Mouse (Mus musculus) limb, embryonic 15.5 days (tissue): Measurements from ENCODE around the gene Pes1. TPM values are rescaled to one million over a fixed set of nuclear protein-coding genes. Genes with fewer than 3 reads are reported as not detected.

Experiments
- ATAC-seq: fragments of 200-750 bp; cut with Nextera tagmentation; 2 replicates; pipeline ENCODE4 v1.8.0; 2017; ENCODE audit warnings: low read depth, moderate TSS enrichment; ENCODE audit not compliant: insufficient number of reproducible peaks, low FRiP score, low TSS enrichment
- H3K27ac ChIP-seq: fragments of 300-500 bp; sonication (generic); 2 replicates; pipeline ENCODE4 v1.5.1; 2015; ENCODE audit warnings: moderate library complexity, mild to moderate bottlenecking, inconsistent platforms
- H3K27me3 ChIP-seq: fragments of 300-500 bp; sonication (generic); 2 replicates; pipeline ENCODE4 v1.6.1; 2015; ENCODE audit warnings: inconsistent platforms
- H3K36me3 ChIP-seq: fragments of 300-500 bp; sonication (generic); 2 replicates; pipeline ENCODE4 v1.6.1; 2015; ENCODE audit warnings: inconsistent platforms
- H3K4me1 ChIP-seq: fragments of 300-500 bp; sonication (generic); 2 replicates; pipeline ENCODE4 v1.6.1; 2015; ENCODE audit warnings: inconsistent platforms
- H3K4me2 ChIP-seq: fragments of 300-500 bp; sonication (generic); 2 replicates; pipeline ENCODE4 v1.6.1; 2015; ENCODE audit warnings: mild to moderate bottlenecking, inconsistent platforms
- H3K4me3 ChIP-seq: fragments of 300-500 bp; sonication (generic); 2 replicates; pipeline ENCODE4 v1.5.1; 2015; ENCODE audit warnings: mild to moderate bottlenecking, inconsistent platforms
- H3K9ac ChIP-seq: fragments of 300-500 bp; sonication (generic); 2 replicates; pipeline ENCODE4 v1.6.1; 2015; ENCODE audit warnings: inconsistent platforms
- H3K9me3 ChIP-seq: fragments of 300-500 bp; sonication (generic); 2 replicates; pipeline ENCODE4 v1.6.1; 2016; ENCODE audit warnings: inconsistent platforms
- WGBS: fragments of 180-500 bp; shearing (Covaris S2); methylation state at CpG from one replicate; pipeline ENCODE4 v1.1.7; 2015; 5-methylcytosine and 5-hydroxymethylcytosine counted together
- polyA plus RNA-seq: library from polyadenylated mRNA; unstranded; fragments of >200 nt; fragmentation: Nextera tagmentation; extraction: Ambion mirVana; gene quantifications from 2 replicates; pipeline ENCODE4 v1.2.1, GENCODE M21; 2015

The Pes1 gene
- polyA plus RNA-seq, 1 experiment from 2014 or later: 77.4 TPM

GRCm38 (mm10) chr11:3969837-3970236, 6.1 kb downstream of the Pes1 start:
- no peaks in the 10 kb centered on the region for H3K9me3 ChIP-seq
- no peak overlapping the region for H3K4me2 ChIP-seq
- no peak for ATAC-seq
- no peak overlapping the region for H3K9ac ChIP-seq
- H3K4me1 ChIP-seq: peaks cover 6% of the 10 kb centered on the region
- no peak overlapping the region for H3K4me3 ChIP-seq
- WGBS: 80% methylated on average over 3 of the region's 3 CpGs
- no peak overlapping the region for H3K27ac ChIP-seq
- H3K36me3 ChIP-seq: peaks cover 70% of the 10 kb centered on the region
- H3K27me3 ChIP-seq: no peaks in the 10 kb centered on the region

- no peak overlapping the region for H3K9ac ChIP-seq
- 95% methylated on average over 7 of the region's 7 CpGs for WGBS
- peaks cover 75% of the 10 kb centered on the region for H3K36me3 ChIP-seq
- no peaks in the 10 kb centered on the region for H3K27me3 ChIP-seq
- no peak overlapping the region for H3K27ac ChIP-seq
- H3K4me2 ChIP-seq: no peak overlapping the region
- no peaks in the 10 kb centered on the region for H3K9me3 ChIP-seq
- no peak overlapping the region for H3K4me3 ChIP-seq
- peaks cover 1% of the 10 kb centered on the region; the same call in 1 of the 2 replicates for H3K4me1 ChIP-seq
- no peak for ATAC-seq
Measured at GRCm38 (mm10) chr11:3970361-3970760, 6.6 kb downstream of the Pes1 start.

- H3K9ac ChIP-seq: no peak overlapping the region
- no peak for ATAC-seq
- H3K36me3 ChIP-seq: peaks cover 98% of the 10 kb centered on the region
- no peak overlapping the region for H3K4me3 ChIP-seq
- H3K27ac ChIP-seq: no peak overlapping the region
- H3K9me3 ChIP-seq: no peaks in the 10 kb centered on the region
- no peaks in the 10 kb centered on the region for H3K27me3 ChIP-seq
- H3K4me1 ChIP-seq: no peaks in the 10 kb centered on the region
- H3K4me2 ChIP-seq: no peak overlapping the region
- 94% methylated on average over 7 of the region's 7 CpGs for WGBS
Measured at GRCm38 (mm10) chr11:3973081-3973480, 9.3 kb downstream of the Pes1 start.

- WGBS: 80% methylated on average over 3 of the region's 3 CpGs
- no peak overlapping the region for H3K9ac ChIP-seq
- H3K36me3 ChIP-seq: peaks cover 100% of the 10 kb centered on the region
- ATAC-seq: no peak
- H3K4me1 ChIP-seq: no peaks in the 10 kb centered on the region
- H3K27me3 ChIP-seq: no peaks in the 10 kb centered on the region
- no peaks in the 10 kb centered on the region for H3K9me3 ChIP-seq
- H3K4me3 ChIP-seq: no peak overlapping the region
- no peak overlapping the region for H3K27ac ChIP-seq
- no peak overlapping the region for H3K4me2 ChIP-seq
Measured at GRCm38 (mm10) chr11:3974311-3974710, 10.5 kb downstream of the Pes1 start.

GRCm38 (mm10) chr11:3976678-3977077, 12.9 kb downstream of the Pes1 start, which contains the start of gene 4930556J24Rik:
Gene 4930556J24Rik (minus strand): TSS chr11:3976778.
- no peak within 1 kb of the TSS for H3K27ac ChIP-seq
- no peaks in the 10 kb centered on the region for H3K27me3 ChIP-seq
- H3K4me2 ChIP-seq: no peak within 1 kb of the TSS
- no peaks in the 10 kb centered on the region for H3K4me1 ChIP-seq
- peaks cover 92% of the 10 kb centered on the region for H3K36me3 ChIP-seq
- H3K9ac ChIP-seq: no peak within 1 kb of the TSS
- no peak for ATAC-seq
- no peak within 1 kb of the TSS for H3K4me3 ChIP-seq
- H3K9me3 ChIP-seq: no peaks in the 10 kb centered on the region
- 92% methylated on average over 6 of the region's 6 CpGs for WGBS

- whole genome bisulfite sequencing: 85% methylated on average over 5 of the region's 5 CpGs
- H3K9ac ChIP-seq: no peak overlapping the region
- peaks cover 75% of the 10 kb centered on the region for H3K36me3 ChIP-seq
- H3K27me3 ChIP-seq: no peaks in the 10 kb centered on the region
- H3K4me1 ChIP-seq: peaks cover 5% of the 10 kb centered on the region
- H3K9me3 ChIP-seq: no peaks in the 10 kb centered on the region
- H3K4me3 ChIP-seq: no peak overlapping the region
- no peak overlapping the region for H3K27ac ChIP-seq
- no peak for ATAC-seq
- H3K4me2 ChIP-seq: no peak overlapping the region
Measured at GRCm38 (mm10) chr11:3978421-3978820, 14.6 kb downstream of the Pes1 start.

GRCm38 (mm10) chr11:3981536-3981935, 17.8 kb downstream of the Pes1 start:
- no peak overlapping the region for H3K4me2 ChIP-seq
- peaks cover 44% of the 10 kb centered on the region for H3K36me3 ChIP-seq
- H3K27ac ChIP-seq: 0 out of 2 replicates have a peak overlapping the region, but pooled peaks have one; percentile 27
- no peak overlapping the region for H3K4me3 ChIP-seq
- no peak for ATAC-seq
- 54% methylated on average over 6 of the region's 6 CpGs for WGBS
- H3K9ac ChIP-seq: no peak overlapping the region
- peaks cover 13% of the 10 kb centered on the region for H3K4me1 ChIP-seq
- H3K27me3 ChIP-seq: no peaks in the 10 kb centered on the region
- H3K9me3 ChIP-seq: no peaks in the 10 kb centered on the region

GRCm38 (mm10) chr11:3982275-3983209, 18.8 kb downstream of the Pes1 start:
- peak overlapping the region; percentile 14; the same call in 1 of the 2 replicates for H3K27ac ChIP-seq
- ATAC-seq: no peak; the same call in 1 of the 2 replicates
- no peaks in the 10 kb centered on the region for H3K9me3 ChIP-seq
- peaks cover 34% of the 10 kb centered on the region for H3K36me3 ChIP-seq
- H3K27me3 ChIP-seq: no peaks in the 10 kb centered on the region
- H3K9ac ChIP-seq: no peak overlapping the region
- peaks cover 13% of the 10 kb centered on the region for H3K4me1 ChIP-seq
- WGBS: 64% methylated on average over 7 of the region's 7 CpGs
- no peak overlapping the region for H3K4me2 ChIP-seq
- no peak overlapping the region for H3K4me3 ChIP-seq

GRCm38 (mm10) chr11:3983291-3983862, 19.6 kb downstream of the Pes1 start, which contains the start of gene Gal3st1:
Gene Gal3st1 (plus strand): TSS chr11:3983636.
- H3K4me2 ChIP-seq: peak within 1 kb of the TSS; percentile 56
- under 1% methylated on average over 34 of the region's 37 CpGs for WGBS
- H3K9me3 ChIP-seq: no peaks in the 10 kb centered on the region
- no peaks in the 10 kb centered on the region for H3K27me3 ChIP-seq
- H3K36me3 ChIP-seq: peaks cover 25% of the 10 kb centered on the region
- ATAC-seq: peak; percentile 32; the same call in 1 of the 2 replicates
- peak within 1 kb of the TSS; percentile 36 for H3K4me3 ChIP-seq
- H3K27ac ChIP-seq: peak within 1 kb of the TSS; percentile 14; the same call in 1 of the 2 replicates
- no peak within 1 kb of the TSS; the same call in 1 of the 2 replicates for H3K9ac ChIP-seq
- H3K4me1 ChIP-seq: peaks cover 13% of the 10 kb centered on the region

GRCm38 (mm10) chr11:3983863-3984745, 20.3 kb downstream of the Pes1 start:
- no peak for ATAC-seq

GRCm38 (mm10) chr11:3989748-3990147, 26.0 kb downstream of the Pes1 start:
- Histone ChIP-seq H3K36me3 (no peaks in the 10 kb centered on the region), H3K27me3 (no peaks in the 10 kb centered on the region), H3K4me1 (no peaks in the 10 kb centered on the region), H3K27ac (no peak overlapping the region), H3K9me3 (no peaks in the 10 kb centered on the region), H3K4me3 (no peak overlapping the region), H3K4me2 (no peak overlapping the region), H3K9ac (no peak overlapping the region)
- no peak for ATAC-seq
- 64% methylated on average over 3 of the region's 3 CpGs for WGBS

More at GRCm38 (mm10) chr11:3983863-3984745, 20.3 kb downstream of the Pes1 start:
- Histone ChIP-seq H3K9me3 (no peaks in the 10 kb centered on the region), H3K4me1 (peaks cover 13% of the 10 kb centered on the region), H3K36me3 (peaks cover 18% of the 10 kb centered on the region), H3K4me2 (peak overlapping the region; percentile 56), H3K9ac (no peak overlapping the region; the same call in 1 of the 2 replicates), H3K27me3 (no peaks in the 10 kb centered on the region), H3K4me3 (peak overlapping the region; percentile 36), H3K27ac (no peak overlapping the region)
- WGBS: 11% methylated on average over 15 of the region's 15 CpGs
